Mouse (Mus musculus) embryo, embryonic 9.5 days (tissue): ENCODE measurements around the gene Fbln5.

ENCODE experiments used
- DNase-seq: peaks from one replicate; pipeline ENCODE4 v3.0.0-alpha.2; 2017; ENCODE audit errors: extremely low spot score

Fbln5 gene

GRCm38 (mm10) chr12:101818608-101819370 lies at the start of gene Fbln5:
TSS of gene Fbln5 (minus strand) at chr12:101819055.
- peak; percentile 67 for DNase-seq

GRCm38 (mm10) chr12:101862286-101862964 lies 43.6 kb upstream of the Fbln5 start:
- DNase-seq, result no peak

- DNase-seq, result no peak
Measured at GRCm38 (mm10) chr12:101860256-101860655, 41.4 kb upstream of the Fbln5 start.

GRCm38 (mm10) chr12:101858011-101858410 lies 39.2 kb upstream of the Fbln5 start:
- no peak for DNase-seq

- no peak for DNase-seq
Measured at GRCm38 (mm10) chr12:101854336-101854735, 35.5 kb upstream of the Fbln5 start.

GRCm38 (mm10) chr12:101851846-101852564 lies 33.1 kb upstream of the Fbln5 start:
- DNase-seq, result no peak

GRCm38 (mm10) chr12:101851314-101851713 lies 32.5 kb upstream of the Fbln5 start:
- DNase-seq, result no peak

GRCm38 (mm10) chr12:101836546-101837274 lies 17.9 kb upstream of the Fbln5 start:
- DNase-seq, result no peak

- DNase-seq, result no peak
Measured at GRCm38 (mm10) chr12:101834715-101835114, 15.9 kb upstream of the Fbln5 start.

- no peak for DNase-seq
Measured at GRCm38 (mm10) chr12:101833776-101834175, 14.9 kb upstream of the Fbln5 start.

GRCm38 (mm10) chr12:101833115-101833506 lies 14.3 kb upstream of the Fbln5 start:
- no peak for DNase-seq

- no peak for DNase-seq
Measured at GRCm38 (mm10) chr12:101832179-101833114, 13.6 kb upstream of the Fbln5 start.

- no peak for DNase-seq
Measured at GRCm38 (mm10) chr12:101831221-101831620, 12.4 kb upstream of the Fbln5 start.

GRCm38 (mm10) chr12:101823161-101823560 lies 4.3 kb upstream of the Fbln5 start:
- DNase-seq, result no peak

GRCm38 (mm10) chr12:101821596-101821995 lies 2.7 kb upstream of the Fbln5 start:
- DNase-seq, result no peak

- no peak for DNase-seq
Measured at GRCm38 (mm10) chr12:101819570-101819969, 715 bp upstream of the Fbln5 start.

GRCm38 (mm10) chr12:101818246-101818607 lies 628 bp downstream of the Fbln5 start:
- no peak for DNase-seq

GRCm38 (mm10) chr12:101816810-101817209 lies 2.0 kb downstream of the Fbln5 start:
- DNase-seq, result peak; percentile 27

GRCm38 (mm10) chr12:101815796-101816195 lies 3.1 kb downstream of the Fbln5 start:
- no peak for DNase-seq

GRCm38 (mm10) chr12:101814423-101814822 lies 4.4 kb downstream of the Fbln5 start:
- DNase-seq, result no peak

- no peak for DNase-seq
Measured at GRCm38 (mm10) chr12:101811181-101811580, 7.7 kb downstream of the Fbln5 start.
